Mouse (Mus musculus) layer of hippocampus, adult 11-12 months (tissue): Measurements from ENCODE around the gene Edrf1.

ENCODE experiments used
- DNase-seq: peaks from one replicate; pipeline ENCODE4 v3.0.0; 2022; ENCODE audit warnings: low spot score

The Edrf1 gene

GRCm38 (mm10) chr7:133637361-133638305 lies at the start of gene Edrf1:
Edrf1 (plus strand) TSS chr7:133637543.
- peak; percentile 97 for DNase-seq

GRCm38 (mm10) chr7:133591750-133592149 lies 45.6 kb upstream of the Edrf1 start:
- no peak for DNase-seq

GRCm38 (mm10) chr7:133600558-133600957 lies 36.8 kb upstream of the Edrf1 start:
- DNase-seq = no peak

GRCm38 (mm10) chr7:133602058-133602457 lies 35.3 kb upstream of the Edrf1 start, which contains the start of gene Tex36:
Tex36 (minus strand) TSS chr7:133602158.
- no peak for DNase-seq

GRCm38 (mm10) chr7:133603156-133603555 lies 34.2 kb upstream of the Edrf1 start:
- no peak for DNase-seq

- no peak for DNase-seq
These were observed 32.8 kb upstream of the Edrf1 start for GRCm38 (mm10) chr7:133604427-133605081.

- no peak for DNase-seq
These were observed 30.0 kb upstream of the Edrf1 start for GRCm38 (mm10) chr7:133607331-133607730.

- DNase-seq = no peak
These were observed 29.3 kb upstream of the Edrf1 start for GRCm38 (mm10) chr7:133607883-133608575.

GRCm38 (mm10) chr7:133608631-133609340 lies 28.6 kb upstream of the Edrf1 start:
- DNase-seq = no peak

GRCm38 (mm10) chr7:133609585-133609984 lies 27.8 kb upstream of the Edrf1 start:
- DNase-seq = peak; percentile 60

- DNase-seq = no peak
These were observed 24.4 kb upstream of the Edrf1 start for GRCm38 (mm10) chr7:133612981-133613380.

- peak; percentile 52 for DNase-seq
These were observed 16.6 kb upstream of the Edrf1 start for GRCm38 (mm10) chr7:133620721-133621120.

GRCm38 (mm10) chr7:133623226-133623625 lies 14.1 kb upstream of the Edrf1 start:
- DNase-seq = no peak

GRCm38 (mm10) chr7:133627184-133627936 lies 10.0 kb upstream of the Edrf1 start:
- DNase-seq = no peak

GRCm38 (mm10) chr7:133630821-133631220 lies 6.5 kb upstream of the Edrf1 start:
- DNase-seq = no peak

GRCm38 (mm10) chr7:133632476-133632875 lies 4.9 kb upstream of the Edrf1 start:
- DNase-seq = peak; percentile 77

- no peak for DNase-seq
These were observed 2.3 kb upstream of the Edrf1 start for GRCm38 (mm10) chr7:133634932-133635650.

- peak; percentile 92 for DNase-seq
These were observed 498 bp upstream of the Edrf1 start for GRCm38 (mm10) chr7:133636738-133637352.

GRCm38 (mm10) chr7:133638306-133638705 lies 963 bp downstream of the Edrf1 start:
- DNase-seq = peak; percentile 12

GRCm38 (mm10) chr7:133638821-133639220 lies 1.5 kb downstream of the Edrf1 start:
- peak; percentile 55 for DNase-seq
